Mouse (Mus musculus) lung, embryonic 16.5 days (tissue): Measurements from ENCODE around the gene Aup1. TPM values are rescaled to one million over a fixed set of nuclear protein-coding genes. Genes with fewer than 3 reads are reported as not detected.

ENCODE experiments used
- ATAC-seq: fragments of 200-750 bp; cut with Nextera tagmentation; 2 replicates; pipeline ENCODE4 v1.8.0; 2017; ENCODE audit warnings: low read depth, mild to moderate bottlenecking, moderate library complexity
- H3K27ac ChIP-seq: fragments of 300-500 bp; sonication (generic); 2 replicates; pipeline ENCODE4 v1.5.1; 2014; ENCODE audit warnings: mild to moderate bottlenecking, control low read depth, low read length
- H3K27me3 ChIP-seq: fragments of 300-500 bp; sonication (generic); 2 replicates; pipeline ENCODE4 v1.6.1; 2014; ENCODE audit warnings: low read depth, low read length, mixed read lengths; ENCODE audit not compliant: control insufficient read depth, insufficient read depth
- H3K36me3 ChIP-seq: fragments of 300-500 bp; sonication (generic); 2 replicates; pipeline ENCODE4 v1.6.1; 2014; ENCODE audit warnings: low read length; ENCODE audit not compliant: control insufficient read depth, insufficient read depth
- H3K4me1 ChIP-seq: fragments of 300-500 bp; sonication (generic); replicated peaks from 2 replicates; pipeline ENCODE4 v1.6.1; 2014; ENCODE audit warnings: low read length, mixed read lengths; ENCODE audit not compliant: control insufficient read depth, insufficient read depth
- H3K4me2 ChIP-seq: fragments of 300-500 bp; sonication (generic); 2 replicates; pipeline ENCODE4 v1.6.1; 2014; ENCODE audit warnings: low read depth, low read length, control low read depth
- H3K4me3 ChIP-seq: fragments of 300-500 bp; sonication (generic); 2 replicates; pipeline ENCODE4 v1.5.1; 2014; ENCODE audit warnings: mild to moderate bottlenecking, low read length, control low read depth
- H3K9ac ChIP-seq: fragments of 300-500 bp; sonication (generic); 2 replicates; pipeline ENCODE4 v1.6.1; 2014; ENCODE audit warnings: low read length, control low read depth
- H3K9me3 ChIP-seq: fragments of 300-500 bp; sonication (generic); 2 replicates; pipeline ENCODE4 v1.6.1; 2016; ENCODE audit warnings: low read length; ENCODE audit not compliant: control insufficient read depth
- WGBS: fragments of 180-500 bp; shearing (Covaris S2); extraction: QIAGEN DNeasy Blood & Tissue Kit; methylation state at CpG from one replicate; pipeline ENCODE4 v1.1.7; 2014; 5-methylcytosine and 5-hydroxymethylcytosine counted together
- polyA plus RNA-seq: library from polyadenylated mRNA; unstranded; fragments of >200 nt; fragmentation: Nextera tagmentation; extraction: Ambion mirVana; gene quantifications from 2 replicates; pipeline ENCODE4 v1.2.1, GENCODE M21; 2015

Aup1 gene
- polyA plus RNA-seq, 1 experiment from 2014 or later = 211 TPM

DNA sequence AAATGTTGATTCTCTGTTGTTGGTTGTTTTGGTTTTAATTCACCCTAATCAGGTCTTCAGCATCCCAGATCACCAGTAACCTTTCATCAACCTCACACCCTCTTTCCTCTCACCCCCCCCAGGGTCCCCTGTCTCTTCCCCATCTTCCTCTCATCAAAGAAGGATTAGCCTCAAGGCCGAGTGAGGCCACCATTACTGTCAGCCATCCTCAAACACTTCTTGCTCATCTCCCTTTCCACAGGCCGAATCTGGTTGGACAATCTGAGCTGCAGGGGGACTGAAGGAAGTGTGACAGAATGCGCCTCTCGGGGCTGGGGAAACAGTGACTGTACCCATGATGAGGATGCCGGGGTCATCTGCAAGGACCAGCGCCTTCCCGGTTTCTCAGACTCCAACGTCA lies 17.1 kb upstream of the Aup1 start:
- 46% methylated on average over 8 of the region's 8 CpGs for WGBS
- Histone ChIP-seq H3K27ac (no peak overlapping the region), H3K4me3 (no peak overlapping the region), H3K27me3 (no peaks in the 10 kb centered on the region), H3K9ac (no peak overlapping the region), H3K36me3 (no peaks in the 10 kb centered on the region), H3K4me1 (peaks cover 26% of the 10 kb centered on the region), H3K4me2 (no peak overlapping the region), H3K9me3 (no peaks in the 10 kb centered on the region)
- ATAC-seq = no peak

DNA sequence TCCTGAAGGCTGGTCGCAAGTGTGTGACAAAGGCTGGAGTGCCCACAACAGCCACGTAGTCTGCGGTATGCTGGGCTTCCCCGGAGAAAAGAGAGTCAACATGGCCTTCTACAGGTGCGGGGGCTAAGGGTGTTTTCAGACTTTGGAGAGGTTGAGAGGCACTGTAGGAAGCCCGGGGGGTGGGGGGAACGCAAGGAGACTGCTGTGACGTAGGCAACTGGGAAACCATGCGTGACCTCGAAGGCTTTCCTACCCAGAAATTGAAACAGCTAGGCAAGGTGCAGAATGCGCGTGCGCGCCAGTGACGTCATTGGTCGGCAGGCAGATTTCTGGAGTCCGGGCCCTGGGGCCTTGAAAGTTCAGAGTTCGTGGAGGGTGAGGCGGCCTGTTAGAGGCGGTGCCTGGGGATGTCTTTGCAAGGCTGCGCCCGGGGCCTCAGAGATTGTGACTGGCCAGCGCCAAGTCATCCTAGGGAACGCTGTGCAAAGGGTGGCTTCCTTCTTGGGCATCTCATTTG lies 15.8 kb upstream of the Aup1 start:
- H3K9ac ChIP-seq = peak overlapping the region; percentile 52
- H3K4me3 ChIP-seq = peak overlapping the region; percentile 38
- no peaks in the 10 kb centered on the region for H3K36me3 ChIP-seq
- H3K27ac ChIP-seq = no peak overlapping the region
- 12% methylated on average over 24 of the region's 24 CpGs for WGBS
- H3K4me2 ChIP-seq = peak overlapping the region; percentile 54
- ATAC-seq = peak; percentile 10; the same call in 1 of the 2 replicates
- no peaks in the 10 kb centered on the region for H3K27me3 ChIP-seq
- peaks cover 22% of the 10 kb centered on the region for H3K4me1 ChIP-seq
- no peaks in the 10 kb centered on the region for H3K9me3 ChIP-seq

- Histone ChIP-seq H3K36me3 (no peaks in the 10 kb centered on the region), H3K4me3 (no peak overlapping the region), H3K9ac (no peak overlapping the region), H3K9me3 (no peaks in the 10 kb centered on the region), H3K4me2 (no peak overlapping the region), H3K27ac (no peak overlapping the region), H3K4me1 (peaks cover 9% of the 10 kb centered on the region), H3K27me3 (no peaks in the 10 kb centered on the region)
- WGBS = 77% methylated on average over 5 of the region's 5 CpGs
- no peak for ATAC-seq
Measured at GRCm38 (mm10) chr6:83040601-83041000, 13.7 kb upstream of the Aup1 start.

DNA sequence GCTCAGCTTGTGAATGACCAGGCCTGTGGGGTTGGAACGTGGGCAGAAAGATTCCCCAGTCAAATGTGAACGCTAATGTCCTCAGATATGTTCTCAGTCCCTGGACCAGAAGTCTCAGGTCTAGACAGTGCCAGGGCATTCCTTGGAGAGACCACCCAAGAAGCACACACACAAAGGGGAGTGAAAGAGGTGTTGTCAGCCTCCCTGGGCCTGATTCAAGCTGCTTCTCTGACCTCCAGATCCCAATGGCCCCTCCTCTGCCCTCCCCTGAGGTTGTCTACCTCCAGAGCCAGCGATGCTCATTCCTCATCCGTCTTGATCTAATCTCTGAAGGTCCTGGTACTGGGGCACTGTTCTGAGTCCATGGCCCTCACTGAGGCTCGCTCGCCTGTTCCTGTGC lies 10.8 kb upstream of the Aup1 start:
- peak; percentile 27; the same call in 1 of the 2 replicates for ATAC-seq
- Histone ChIP-seq H3K27me3 (no peaks in the 10 kb centered on the region), H3K27ac (no peak overlapping the region), H3K9me3 (no peaks in the 10 kb centered on the region), H3K4me1 (peaks cover 3% of the 10 kb centered on the region), H3K9ac (no peak overlapping the region), H3K4me2 (no peak overlapping the region), H3K4me3 (no peak overlapping the region), H3K36me3 (no peaks in the 10 kb centered on the region)
- 58% methylated on average over 6 of the region's 6 CpGs for whole genome bisulfite sequencing

DNA sequence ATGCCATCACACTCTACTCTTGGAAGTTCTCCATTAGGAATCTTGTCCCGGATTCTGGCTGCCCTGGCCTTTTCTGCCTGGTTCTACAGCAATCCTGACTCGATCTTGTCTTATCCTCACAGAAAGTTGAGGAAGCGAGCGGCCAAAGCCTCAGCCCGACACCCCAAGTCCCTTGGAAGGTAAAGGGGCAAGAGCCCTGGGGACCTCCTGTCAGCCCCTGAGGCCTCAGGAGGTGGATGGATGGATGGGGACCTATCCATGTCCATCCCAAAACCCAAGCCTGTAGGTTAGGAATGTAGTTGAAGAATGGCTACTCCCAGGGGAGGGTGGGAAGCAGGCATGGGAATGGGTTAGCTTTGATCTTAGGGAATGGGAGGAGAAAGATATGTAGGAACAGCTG lies 10.3 kb upstream of the Aup1 start:
- no peak for ATAC-seq
- no peaks in the 10 kb centered on the region for H3K36me3 ChIP-seq
- H3K4me3 ChIP-seq = no peak overlapping the region
- no peak overlapping the region for H3K27ac ChIP-seq
- 84% methylated on average over 5 of the region's 5 CpGs for WGBS
- H3K4me1 ChIP-seq = no peaks in the 10 kb centered on the region; the same call in 1 of the 2 replicates
- no peaks in the 10 kb centered on the region for H3K9me3 ChIP-seq
- 0 out of 2 replicates have a peak overlapping the region, but pooled peaks have one; percentile 13 for H3K9ac ChIP-seq
- no peak overlapping the region for H3K4me2 ChIP-seq
- H3K27me3 ChIP-seq = no peaks in the 10 kb centered on the region

GRCm38 (mm10) chr6:83044742-83045141 lies 9.6 kb upstream of the Aup1 start:
- no peaks in the 10 kb centered on the region; the same call in 1 of the 2 replicates for H3K4me1 ChIP-seq
- H3K27ac ChIP-seq = no peak overlapping the region
- H3K27me3 ChIP-seq = no peaks in the 10 kb centered on the region
- no peak for ATAC-seq
- no peak overlapping the region for H3K4me3 ChIP-seq
- no peaks in the 10 kb centered on the region for H3K36me3 ChIP-seq
- no peak overlapping the region for H3K9ac ChIP-seq
- H3K4me2 ChIP-seq = no peak overlapping the region
- WGBS = 72% methylated on average over 9 of the region's 9 CpGs
- H3K9me3 ChIP-seq = no peaks in the 10 kb centered on the region

DNA sequence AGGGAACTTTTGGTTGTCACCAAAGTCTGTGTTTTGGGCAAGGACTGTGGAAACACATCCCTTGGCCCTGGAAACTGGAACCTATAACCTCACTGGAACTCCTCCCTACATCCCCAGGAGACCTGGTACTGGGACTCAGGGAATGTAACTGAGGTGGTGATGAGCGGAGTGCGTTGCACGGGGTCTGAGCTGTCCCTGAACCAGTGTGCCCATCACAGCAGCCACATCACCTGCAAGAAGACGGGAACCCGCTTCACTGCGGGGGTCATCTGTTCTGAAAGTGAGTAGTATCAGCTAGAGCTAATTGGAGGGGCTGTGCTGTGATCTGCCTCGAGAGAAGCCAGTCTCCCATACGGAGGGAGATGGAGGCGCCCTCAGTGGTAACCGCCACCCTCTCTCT lies 5.0 kb upstream of the Aup1 start:
- no peak for ATAC-seq
- no peak overlapping the region for H3K4me3 ChIP-seq
- no peaks in the 10 kb centered on the region for H3K9me3 ChIP-seq
- peaks cover 14% of the 10 kb centered on the region for H3K36me3 ChIP-seq
- no peak overlapping the region for H3K27ac ChIP-seq
- 65% methylated on average over 10 of the region's 10 CpGs for WGBS
- H3K27me3 ChIP-seq = no peaks in the 10 kb centered on the region
- peaks cover 12% of the 10 kb centered on the region for H3K4me1 ChIP-seq
- H3K9ac ChIP-seq = no peak overlapping the region
- H3K4me2 ChIP-seq = no peak overlapping the region

DNA sequence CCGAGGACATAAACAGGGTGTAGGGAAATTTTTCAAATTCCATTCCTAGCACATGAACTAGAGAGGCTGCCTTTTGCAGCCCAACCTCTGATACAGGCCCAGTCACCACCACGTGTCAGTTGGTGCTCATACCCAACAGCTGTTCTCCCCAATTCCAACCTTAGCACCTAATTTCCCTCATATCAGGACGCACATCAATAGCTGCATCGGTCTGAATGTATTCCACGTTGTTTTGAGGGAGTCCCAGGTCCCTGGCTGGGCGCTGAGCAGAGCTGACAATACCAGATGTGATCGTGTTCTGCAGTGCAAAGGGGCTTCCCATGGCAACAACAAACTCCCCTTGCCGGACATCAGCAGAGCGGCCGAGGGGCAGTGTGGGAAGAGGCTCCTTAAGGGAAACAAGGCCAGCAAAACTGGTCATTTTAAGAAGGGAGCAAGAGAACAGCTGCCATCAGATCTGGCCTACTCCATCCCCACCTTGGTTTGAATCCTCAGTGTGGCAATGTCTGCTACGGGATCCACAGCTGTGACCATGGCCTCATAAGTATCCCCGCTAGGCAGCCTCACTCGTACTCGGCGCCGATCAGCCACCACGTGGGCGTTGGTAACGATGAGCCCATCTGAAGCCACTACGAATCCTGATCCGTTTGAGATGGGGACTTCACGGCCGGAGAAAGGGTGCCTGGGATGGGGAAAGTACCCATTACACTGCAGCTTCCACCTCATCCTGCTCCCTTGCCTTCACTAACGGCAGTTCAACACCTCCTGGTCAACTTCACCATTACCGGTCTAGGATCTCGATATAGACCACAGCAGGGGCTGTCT lies 973 bp upstream of the Aup1 start:
- no peaks in the 10 kb centered on the region for H3K9me3 ChIP-seq
- H3K4me3 ChIP-seq = peak overlapping the region; percentile 75
- H3K4me1 ChIP-seq = peaks cover 22% of the 10 kb centered on the region
- no peaks in the 10 kb centered on the region for H3K27me3 ChIP-seq
- 1% methylated on average over 26 of the region's 26 CpGs for WGBS
- peak overlapping the region; percentile 95 for H3K4me2 ChIP-seq
- peak overlapping the region; percentile 62 for H3K27ac ChIP-seq
- H3K9ac ChIP-seq = peak overlapping the region; percentile 92
- peaks cover 19% of the 10 kb centered on the region for H3K36me3 ChIP-seq
- 0 out of 2 replicates have a peak, but pooled peaks have one; percentile 2 for ATAC-seq

GRCm38 (mm10) chr6:83054871-83055431 lies 630 bp downstream of the Aup1 start, which contains the start of gene Htra2:
Gene Htra2, minus strand, starts transcription at chr6:83055273.
- ATAC-seq = peak; percentile 37
- Histone ChIP-seq H3K36me3 (peaks cover 19% of the 10 kb centered on the region), H3K4me2 (peak within 1 kb of the TSS; percentile 95), H3K4me1 (peaks cover 22% of the 10 kb centered on the region), H3K4me3 (peak within 1 kb of the TSS; percentile 75), H3K9me3 (no peaks in the 10 kb centered on the region), H3K27ac (peak within 1 kb of the TSS; percentile 87), H3K9ac (peak within 1 kb of the TSS; percentile 92), H3K27me3 (no peaks in the 10 kb centered on the region)
- WGBS = under 1% methylated on average over 46 of the region's 50 CpGs
